Mouse (Mus musculus): Measurements from ENCODE around the gene Nsun3. TPM values are rescaled to one million over a fixed set of nuclear protein-coding genes. Genes with fewer than 3 reads are reported as not detected.
"Not testable (repeated sequence)": the region's sequence is repeated elsewhere in the genome, so short reads cannot be mapped to it uniquely, and the experiment has no call there.

Gene Nsun3
- polyA plus RNA-seq, 1 experiment = 9.3 TPM

DNA sequence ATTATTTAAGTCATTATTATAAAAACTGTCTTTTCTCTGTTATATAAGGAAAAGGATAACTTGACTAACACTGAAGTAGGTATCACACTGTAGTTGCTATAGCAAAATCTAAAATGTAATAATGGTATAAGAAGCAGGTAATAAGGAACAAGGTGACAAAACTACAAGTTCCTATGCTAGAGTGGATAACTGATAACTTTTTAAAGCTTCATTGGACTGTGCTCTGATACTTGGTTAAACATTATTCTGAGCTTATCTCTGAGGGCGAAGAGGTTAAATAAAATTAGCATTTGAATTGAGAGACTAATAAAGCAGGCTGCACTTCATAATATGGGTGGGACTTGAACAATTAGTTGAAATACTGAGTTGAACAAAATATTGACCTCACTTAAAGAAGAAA, 33.0 kb downstream of the Nsun3 start:
- no peak for DNase-seq (ENCODE audit: low read depth)

DNA sequence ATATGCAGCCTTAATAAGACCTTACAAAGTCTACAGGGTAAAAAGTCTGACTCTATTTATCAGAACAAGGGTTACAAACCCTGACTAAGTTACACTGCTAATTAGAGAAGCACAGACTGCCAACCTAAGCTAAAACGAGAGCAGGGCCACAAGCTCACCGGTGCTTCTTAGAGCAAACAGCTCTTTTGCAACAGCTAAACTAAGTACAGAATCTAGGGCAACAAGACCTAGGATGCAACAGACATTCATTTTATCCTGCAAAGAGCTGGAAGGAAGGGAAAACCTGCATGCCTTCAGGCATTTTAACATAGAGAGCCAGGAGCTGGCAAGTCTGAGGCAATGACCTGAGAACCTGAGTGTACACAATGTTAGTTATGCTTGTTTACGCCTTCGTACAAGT, 33.5 kb downstream of the Nsun3 start:
- DNase-seq (ENCODE audit: low read depth) = no peak

DNA sequence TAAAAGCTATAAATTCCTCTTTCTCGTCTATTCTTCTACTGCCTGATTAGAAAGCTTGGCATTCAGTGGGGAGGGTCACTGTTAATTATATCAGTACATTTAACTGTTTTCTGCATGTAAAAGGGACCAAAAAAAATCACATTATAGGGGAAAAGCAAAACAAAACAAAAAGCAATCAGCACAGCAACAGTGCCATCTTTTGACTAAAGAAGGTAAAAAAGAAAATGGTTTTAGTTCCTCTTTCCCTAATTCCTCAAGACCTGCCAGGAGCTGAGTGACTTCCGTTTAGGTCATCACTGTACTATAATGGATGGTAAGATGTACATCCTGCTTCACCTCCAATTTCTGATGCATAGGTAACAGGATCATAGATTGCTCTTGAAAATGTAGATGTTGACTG, 40.7 kb downstream of the Nsun3 start:
- no peak for DNase-seq (ENCODE audit: low read depth)

DNA sequence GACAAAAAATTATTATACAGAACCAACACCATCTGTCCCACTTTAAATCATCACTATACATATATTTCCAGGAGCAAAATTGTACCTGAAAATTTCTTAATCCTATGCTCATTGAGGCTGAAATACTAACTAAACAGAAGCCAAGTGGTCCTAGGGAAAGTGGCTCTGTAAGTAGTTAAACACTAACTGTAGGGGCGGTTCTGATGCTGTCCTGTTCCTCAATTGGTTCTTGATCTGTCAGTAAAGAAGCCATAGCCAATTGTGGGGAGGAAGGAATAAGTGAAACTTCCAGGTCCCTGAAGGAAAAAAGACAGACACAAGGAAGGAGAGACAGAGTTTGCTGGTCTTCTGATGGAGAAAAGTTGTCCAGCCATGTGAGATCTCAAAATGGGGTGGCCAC, 52.3 kb downstream of the Nsun3 start:
- DNase-seq (ENCODE audit: low read depth) = no peak

DNA sequence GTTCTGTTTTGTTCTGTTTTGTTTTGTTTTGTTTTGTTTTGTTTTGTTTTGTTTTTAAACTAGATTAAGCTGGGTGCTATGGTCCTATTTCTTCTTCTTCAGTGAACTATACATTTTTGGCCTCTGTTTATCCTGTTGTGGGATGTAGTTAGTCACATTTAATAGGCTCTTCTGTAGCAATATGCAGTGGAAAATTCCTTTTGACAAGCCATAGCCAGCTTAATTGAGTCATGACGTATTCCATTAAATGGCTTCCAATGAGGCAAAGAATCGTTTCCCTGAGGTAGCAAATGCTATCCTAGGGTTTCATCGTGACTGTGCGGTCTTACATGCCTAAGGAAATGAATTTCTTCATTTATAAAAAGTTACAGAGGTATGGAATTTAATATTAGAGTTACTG, 56.3 kb downstream of the Nsun3 start:
- no peak for DNase-seq (ENCODE audit: low read depth)

DNA sequence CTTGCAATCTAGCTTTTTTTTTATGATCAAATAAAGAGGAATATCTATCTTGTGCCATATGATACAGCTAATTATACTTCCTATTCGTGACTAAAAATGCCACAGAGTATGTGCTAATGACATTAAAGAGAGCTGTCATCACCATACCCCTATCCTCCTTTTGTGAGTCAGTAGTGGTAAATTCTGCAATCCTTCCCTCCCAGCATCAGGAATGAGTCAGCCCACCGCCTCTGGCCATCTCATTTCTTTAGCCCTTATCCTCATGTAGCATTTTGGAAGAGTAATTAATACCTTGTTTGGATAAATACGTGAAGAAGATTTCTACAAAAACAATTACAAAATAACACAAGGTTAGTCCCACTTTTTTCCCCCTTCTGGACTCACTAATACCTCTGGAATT, 56.8 kb downstream of the Nsun3 start:
- no peak for DNase-seq (ENCODE audit: low read depth)

DNA sequence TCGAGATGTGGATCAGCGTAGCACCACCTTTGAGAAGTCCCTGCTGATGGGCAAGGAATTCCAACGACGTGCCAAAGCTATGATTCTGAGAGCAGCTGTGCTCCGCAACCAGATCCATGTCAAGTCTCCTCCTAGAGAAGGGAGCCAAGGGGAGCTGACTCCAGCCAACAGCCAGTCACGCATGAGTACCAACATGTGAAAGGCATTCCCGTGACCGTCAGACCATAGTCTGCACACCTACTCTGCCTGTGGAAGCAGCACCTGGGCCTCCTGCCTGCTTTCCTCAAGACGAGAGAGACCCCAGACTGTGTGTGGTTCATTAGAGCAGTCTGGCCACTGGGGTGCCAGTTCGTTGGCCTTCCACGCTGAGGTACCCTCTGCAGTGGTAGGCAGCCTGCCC, 68.4 kb downstream of the Nsun3 start:
- DNase-seq (ENCODE audit: low read depth) = not testable (repeated sequence)

DNA sequence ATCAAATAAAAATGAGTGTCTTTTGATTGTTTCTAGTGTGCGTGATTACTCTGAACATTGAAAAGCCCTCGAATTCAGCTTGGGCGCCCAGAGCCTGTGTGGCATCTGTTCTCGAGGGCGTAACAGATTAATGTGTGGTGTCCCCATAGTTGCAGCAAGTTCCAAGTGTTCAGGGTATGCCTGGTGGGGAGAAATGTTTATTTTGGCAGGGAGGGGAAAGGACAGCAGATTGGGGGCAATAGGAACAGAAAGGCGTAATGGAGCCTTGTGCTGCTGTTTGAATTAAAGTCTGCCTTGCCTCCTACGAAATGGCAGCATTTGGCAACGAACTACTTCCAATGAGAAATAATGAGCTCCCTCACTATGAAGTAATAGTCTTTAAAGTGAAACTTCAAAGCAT, 96.2 kb downstream of the Nsun3 start:
- no peak for DNase-seq (ENCODE audit: low read depth)

DNA sequence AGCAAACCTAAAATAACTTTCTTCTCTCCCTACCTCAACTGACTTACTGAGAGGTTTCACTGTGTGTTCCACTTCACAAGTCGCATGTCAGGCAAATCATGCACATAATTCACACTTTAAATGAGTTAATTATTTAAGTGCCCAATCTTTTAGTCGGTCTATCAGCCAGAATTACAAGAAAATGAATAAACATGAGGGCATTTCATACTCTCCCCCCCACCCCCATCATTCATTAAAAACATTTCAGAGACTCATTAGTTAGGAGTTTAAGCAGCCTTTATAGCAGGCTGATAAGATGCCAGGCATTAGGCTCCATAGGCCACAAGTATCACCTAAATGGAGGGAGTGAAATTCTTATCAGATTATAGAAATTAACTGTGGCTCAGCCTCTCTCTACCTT, 100.5 kb downstream of the Nsun3 start:
- DNase-seq (ENCODE audit: low read depth) = no peak

DNA sequence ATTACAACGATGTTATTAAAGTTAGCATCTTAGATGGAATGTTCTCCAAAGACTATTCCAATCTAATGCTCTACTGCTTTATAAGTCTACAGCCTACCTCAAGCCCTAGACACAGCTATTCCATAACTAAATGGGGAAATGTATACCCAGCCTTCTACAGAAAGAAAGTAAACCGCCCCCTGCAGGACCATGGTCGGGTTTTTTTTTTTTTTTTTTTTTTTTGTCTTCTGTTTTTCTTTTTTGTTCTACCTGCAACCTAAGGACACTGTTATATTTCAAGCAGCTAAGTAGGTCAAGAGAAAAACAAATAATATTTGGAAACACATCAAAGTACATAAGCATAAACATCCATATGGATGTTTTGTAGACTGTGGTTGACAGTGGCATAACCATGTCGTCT, 101.1 kb downstream of the Nsun3 start:
- DNase-seq (ENCODE audit: low read depth) = no peak

Other genes with a start within 250 kb of the Nsun3 start
- gene Stx19, start 27.9 kb upstream of the Nsun3 start, polyA plus RNA-seq (2012; rRNA removed) = 0.34 and 0.43 TPM in 2 replicates
- gene Arl13b, start 60.2 kb upstream of the Nsun3 start, polyA plus RNA-seq (2012; rRNA removed) = 3.4 and 7.1 TPM in 2 replicates
- 9.8 and 10.3 TPM in 2 replicates for gene Pros1, start 67.5 kb upstream of the Nsun3 start, polyA plus RNA-seq (2012; rRNA removed)